Mouse (Mus musculus): ENCODE measurements at regions not wholly inside any gene's neighbourhood (a gene's known extent, or its start where the extent isn't known, plus 50 kb on each side); places are given as distances from the start of the nearest gene placed in this dataset.

- DNase-seq: peak in 1 of 2 experiments; percentile 45
Observed at GRCm38 (mm10) chr4:102657244-102657643, 83.9 kb upstream of the Sgip1 start.

GRCm38 (mm10) chr4:102658578-102658977, 82.5 kb upstream of the Sgip1 start:
- DNase-seq: peak in 1 of 2 experiments; percentile 21

GRCm38 (mm10) chr4:102663617-102664016, 77.5 kb upstream of the Sgip1 start:
- DNase-seq: no peak

- peak; percentile 6 to 17 for DNase-seq
Observed at GRCm38 (mm10) chr4:102682190-102682589, 58.9 kb upstream of the Sgip1 start.

- peak; percentile 39 to 55 for DNase-seq
Observed at GRCm38 (mm10) chr4:102685045-102685444, 56.1 kb upstream of the Sgip1 start.

- DNase-seq: no peak
Observed at GRCm38 (mm10) chr4:102688378-102688777, 52.7 kb upstream of the Sgip1 start.
